ENCODE assay signal across 11 mouse cellular contexts in the genomic region with DNA sequence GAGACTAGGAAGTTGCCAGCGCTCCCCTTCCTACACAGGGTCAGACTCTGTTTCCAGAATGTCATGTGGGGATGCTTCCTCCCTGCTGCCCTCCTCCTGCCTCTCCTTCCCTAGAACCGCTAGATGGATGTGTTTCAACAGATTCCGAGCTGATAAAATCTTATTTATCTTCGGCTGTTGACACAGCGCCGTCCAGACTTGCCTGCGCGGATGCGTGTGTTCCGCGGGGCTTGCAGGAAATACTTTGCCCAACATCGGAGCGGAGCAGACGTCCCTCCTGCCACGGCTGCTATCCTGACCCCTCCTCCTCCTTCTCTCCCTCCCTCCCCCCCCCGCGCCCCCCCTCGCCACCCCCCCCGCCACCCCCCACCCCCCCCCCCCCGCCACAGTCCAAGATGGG. TPM values are rescaled to one million over a fixed set of nuclear protein-coding genes. Genes with fewer than 3 reads are reported as not detected.
DNase-seq lines count a peak whose midpoint lies in the region; ATAC-seq lines count a peak whose summit lies in the region.
"Had no signal": no experiment of that assay in that cellular context is flagged by ENCODE, and none has a peak within 500 bp of the region (broad histone marks: within the 10 kb centered on the region; RNA-seq: fewer than 3 reads in every experiment).

No protein-coding gene starts in this region.

- peak; percentile 25 for DNase-seq in embryo, embryonic 11 days
- DNase-seq in midbrain, embryonic 14.5 days = peak; percentile 32
- no peak for DNase-seq in lung, postnatal 14 days
- DNase-seq in layer of hippocampus, adult 11-12 months (ENCODE audit: low spot score) = no peak
- DNase-seq in frontal cortex, postnatal 14 days (ENCODE audit: low spot score in 2 of 2) = no peak
- DNase-seq: right cerebral cortex, postnatal 4 days had no signal

- peaks cover 12% of the 10 kb centered on the region for H3K4me1 ChIP-seq in embryonic facial prominence, embryonic 15.5 days
- H3K4me1 ChIP-seq in hindbrain, embryonic 12.5 days = peaks cover 7% of the 10 kb centered on the region; the same call in 1 of the 2 replicates
- H3K4me1 ChIP-seq in midbrain, embryonic 14.5 days (ENCODE audit: control insufficient read depth, insufficient read depth, low read length) = no peaks in the 10 kb centered on the region
- H3K4me1 ChIP-seq: liver, embryonic 15.5 days; megakaryocyte, embryonic 14.5 days had no signal

- H3K27me3 ChIP-seq in embryonic facial prominence, embryonic 15.5 days = peaks cover 30% of the 10 kb centered on the region
- peaks cover 45% of the 10 kb centered on the region for H3K27me3 ChIP-seq in hindbrain, embryonic 12.5 days
- H3K27me3 ChIP-seq in midbrain, embryonic 14.5 days (ENCODE audit: control insufficient read depth, insufficient read depth, low read length) = peaks cover 21% of the 10 kb centered on the region; the same call in 1 of the 2 replicates

- WGBS in embryonic facial prominence, embryonic 15.5 days = 0% methylated on average over 17 of the region's 20 CpGs
- 3% methylated on average over 15 of the region's 20 CpGs for WGBS in hindbrain, embryonic 12.5 days
- WGBS in midbrain, embryonic 14.5 days = 1% methylated on average over 15 of the region's 20 CpGs

- no peaks in the 10 kb centered on the region for H3K9me3 ChIP-seq in embryonic facial prominence, embryonic 15.5 days (replicated peaks)
- H3K9me3 ChIP-seq in hindbrain, embryonic 12.5 days (replicated peaks) = no peaks in the 10 kb centered on the region
- no peaks in the 10 kb centered on the region for H3K9me3 ChIP-seq in midbrain, embryonic 14.5 days (ENCODE audit: control insufficient read depth, low read length)
- H3K9me3 ChIP-seq: liver, embryonic 15.5 days; megakaryocyte, embryonic 14.5 days had no signal

- H3K9ac ChIP-seq in embryonic facial prominence, embryonic 15.5 days = no peak overlapping the region
- H3K9ac ChIP-seq in hindbrain, embryonic 12.5 days = no peak overlapping the region
- H3K9ac ChIP-seq in midbrain, embryonic 14.5 days (replicated peaks; ENCODE audit: low read length) = no peak overlapping the region
- H3K9ac ChIP-seq: liver, embryonic 15.5 days had no signal

- H3K36me3 ChIP-seq in embryonic facial prominence, embryonic 15.5 days = no peaks in the 10 kb centered on the region
- no peaks in the 10 kb centered on the region for H3K36me3 ChIP-seq in hindbrain, embryonic 12.5 days
- H3K36me3 ChIP-seq in midbrain, embryonic 14.5 days (ENCODE audit: control insufficient read depth, insufficient read depth, low read length) = no peaks in the 10 kb centered on the region
- H3K36me3 ChIP-seq: liver, embryonic 15.5 days had no signal

- peak overlapping the region; percentile 24; the same call in 1 of the 2 replicates for H3K4me2 ChIP-seq in embryonic facial prominence, embryonic 15.5 days (replicated peaks)
- H3K4me2 ChIP-seq in hindbrain, embryonic 12.5 days (replicated peaks) = peak overlapping the region; percentile 38
- H3K4me2 ChIP-seq in midbrain, embryonic 14.5 days (ENCODE audit: low read length) = peak overlapping the region; percentile 35
- H3K4me2 ChIP-seq: liver, embryonic 15.5 days had no signal

- no peak overlapping the region for H3K4me3 ChIP-seq in embryonic facial prominence, embryonic 15.5 days (replicated peaks)
- peak overlapping the region; percentile 10; the same call in 1 of the 2 replicates for H3K4me3 ChIP-seq in hindbrain, embryonic 12.5 days
- H3K4me3 ChIP-seq in midbrain, embryonic 14.5 days (replicated peaks; ENCODE audit: low read depth, low read length) = no peak overlapping the region
- H3K4me3 ChIP-seq: liver, embryonic 15.5 days; megakaryocyte, embryonic 14.5 days had no signal

- ATAC-seq in embryonic facial prominence, embryonic 15.5 days (ENCODE audit: insufficient number of reproducible peaks, low FRiP score, low TSS enrichment, low read depth) = no peak
- ATAC-seq in hindbrain, embryonic 12.5 days (ENCODE audit: low FRiP score) = no peak
- ATAC-seq in midbrain, embryonic 14.5 days (ENCODE audit: low FRiP score, low TSS enrichment) = no peak

- H3K27ac ChIP-seq in embryonic facial prominence, embryonic 15.5 days (replicated peaks) = no peak overlapping the region
- H3K27ac ChIP-seq in hindbrain, embryonic 12.5 days = no peak overlapping the region
- no peak overlapping the region for H3K27ac ChIP-seq in midbrain, embryonic 14.5 days (replicated peaks; ENCODE audit: low read depth, low read length)
- H3K27ac ChIP-seq: liver, embryonic 15.5 days had no signal

RNA-seq across cellular contexts. Expression of gene Ccdc27, which starts 29.0 kb away (rescaled TPM):
- polyA plus RNA-seq in embryonic facial prominence, embryonic 15.5 days (2015; fragmentation: Nextera tagmentation; extraction: Ambion mirVana) = 0.15 and 0.20 TPM in 2 replicates
- not detected in 2 replicates for polyA plus RNA-seq in hindbrain, embryonic 12.5 days (2016; fragmentation: Nextera tagmentation; extraction: Ambion mirVana)
- polyA plus RNA-seq in midbrain, embryonic 14.5 days (2014; fragmentation: Nextera tagmentation; extraction: Ambion mirVana) = not detected in 2 replicates
- polyA plus RNA-seq: heart, postnatal 0 days had no signal

RNA-seq across cellular contexts. Expression of gene Smim1, which starts 45.5 kb away (rescaled TPM):
- 28.4 TPM in 2 replicates for polyA plus RNA-seq in embryonic facial prominence, embryonic 15.5 days (2015; fragmentation: Nextera tagmentation; extraction: Ambion mirVana)
- polyA plus RNA-seq in hindbrain, embryonic 12.5 days (2016; fragmentation: Nextera tagmentation; extraction: Ambion mirVana) = 5.9 and 6.0 TPM in 2 replicates
- polyA plus RNA-seq in midbrain, embryonic 14.5 days (2014; fragmentation: Nextera tagmentation; extraction: Ambion mirVana) = 6.3 and 7.7 TPM in 2 replicates

RNA-seq across cellular contexts. Expression of gene Lrrc47, which starts 60.0 kb away (rescaled TPM):
- 21.3 and 23.1 TPM in 2 replicates for polyA plus RNA-seq in embryonic facial prominence, embryonic 15.5 days (2015; fragmentation: Nextera tagmentation; extraction: Ambion mirVana)
- 36.4 and 38.1 TPM in 2 replicates for polyA plus RNA-seq in hindbrain, embryonic 12.5 days (2016; fragmentation: Nextera tagmentation; extraction: Ambion mirVana)
- polyA plus RNA-seq in midbrain, embryonic 14.5 days (2014; fragmentation: Nextera tagmentation; extraction: Ambion mirVana) = 12.7 and 13.5 TPM in 2 replicates

Comparison
In these comparisons a context has a peak if more than half of its experiments do, and no peak if none do; other contexts are left out.
1. DNase-seq: peak in embryo, embryonic 11 days (single experiment) and midbrain, embryonic 14.5 days (single experiment); none in lung, postnatal 14 days (single experiment), layer of hippocampus, adult 11-12 months (single experiment) and frontal cortex, postnatal 14 days (0 of 2).
2. Peak in every context shown above with its lines, with median percentiles within 50 percentile points of each other: H3K4me2 ChIP-seq.